Mouse (Mus musculus): ENCODE data around the gene Hist2h3c2. TPM values are rescaled to one million over a fixed set of nuclear protein-coding genes. Genes with fewer than 3 reads are reported as not detected.
"Not testable (repeated sequence)": the region's sequence is repeated elsewhere in the genome, so short reads cannot be mapped to it uniquely, and the experiment has no call there.

Hist2h3c2 gene
- polyA plus RNA-seq, 1 experiment = 45.8 TPM

DNA sequence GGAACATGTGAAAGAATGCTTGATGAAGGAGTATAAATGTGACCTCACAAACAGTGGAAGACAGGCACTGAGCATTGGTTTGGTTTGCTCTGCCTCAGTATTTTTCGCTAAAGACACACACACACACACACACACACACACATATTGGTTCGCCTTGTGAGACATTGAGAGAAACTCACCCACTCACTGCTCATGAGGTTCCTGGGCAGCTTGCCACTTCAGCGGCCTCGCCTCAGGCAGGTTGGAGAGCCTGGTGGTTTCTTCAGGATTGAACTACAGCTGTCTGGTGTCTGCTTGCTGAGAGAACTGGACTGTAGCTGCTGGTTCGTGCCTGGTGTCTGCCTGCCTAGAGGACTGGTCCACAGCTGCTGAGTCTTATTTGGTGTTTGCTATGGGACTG is 21.3 kb upstream of the Hist2h3c2 start:
- no peak for DNase-seq (ENCODE audit: low read depth)

GRCm38 (mm10) chr3:96257190-96257589 is 18.3 kb upstream of the Hist2h3c2 start:
- no peak for DNase-seq (ENCODE audit: low read depth)

GRCm38 (mm10) chr3:96255926-96256593 is 17.1 kb upstream of the Hist2h3c2 start:
- DNase-seq (ENCODE audit: low read depth) = no peak

DNA sequence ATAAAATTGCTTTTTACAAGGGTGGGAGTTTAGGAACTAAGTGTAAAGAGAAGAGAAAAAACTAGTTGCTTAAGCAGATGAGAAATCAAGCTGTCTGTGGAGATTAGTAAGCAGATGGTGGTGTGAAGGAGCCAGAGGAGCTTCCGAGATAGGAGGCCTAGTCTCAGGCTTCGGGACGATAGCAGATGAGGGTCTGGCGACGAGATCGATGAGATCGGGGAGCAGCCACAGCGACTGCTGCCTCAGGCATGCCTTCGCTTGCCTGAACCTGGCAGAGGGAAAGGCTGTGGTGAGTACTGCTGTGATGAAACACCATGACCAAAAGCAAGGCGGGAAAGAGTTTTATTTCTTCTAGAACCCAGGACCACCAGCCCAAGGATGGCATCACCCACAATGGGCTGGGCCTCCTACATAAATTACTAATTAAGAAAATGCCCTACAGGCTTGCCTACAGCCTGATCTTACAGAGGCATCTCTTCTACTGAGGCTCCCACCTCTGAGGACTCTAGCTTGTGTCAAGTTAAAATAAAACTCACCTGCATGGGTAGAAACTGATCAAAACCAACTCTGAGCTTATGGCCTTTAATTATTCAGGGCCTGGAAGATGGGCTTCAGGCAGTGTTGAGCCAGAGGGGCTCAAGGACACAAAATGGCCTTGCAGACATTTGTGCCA is 15.9 kb upstream of the Hist2h3c2 start:
- DNase-seq (ENCODE audit: low read depth) = no peak

DNA sequence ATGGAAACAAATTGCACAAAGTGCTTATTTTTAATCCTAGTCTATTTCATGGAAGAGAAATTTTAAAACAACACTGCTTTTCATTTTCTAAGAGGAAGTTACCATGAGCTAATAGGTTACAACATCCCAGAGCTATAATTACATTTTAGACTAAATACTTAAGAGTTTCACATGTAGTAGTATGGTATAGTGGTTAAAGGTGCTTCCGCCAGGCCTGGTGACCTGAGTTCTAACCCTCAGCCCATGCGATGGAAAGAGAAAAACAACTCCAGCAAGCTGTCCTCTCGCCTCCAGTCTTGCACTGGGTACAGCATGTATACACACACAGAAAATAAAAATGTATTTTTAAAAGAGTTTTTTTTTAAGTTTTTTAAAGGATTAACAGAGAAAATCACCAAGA is 12.9 kb upstream of the Hist2h3c2 start:
- no peak for DNase-seq (ENCODE audit: low read depth)

- DNase-seq (ENCODE audit: low read depth) = no peak
Measured at GRCm38 (mm10) chr3:96250890-96251289, 12.0 kb upstream of the Hist2h3c2 start.

GRCm38 (mm10) chr3:96249034-96249345 is 10.1 kb upstream of the Hist2h3c2 start:
- DNase-seq (ENCODE audit: low read depth) = no peak

- DNase-seq (ENCODE audit: low read depth) = no peak
Measured at GRCm38 (mm10) chr3:96248141-96249033, 9.5 kb upstream of the Hist2h3c2 start.

DNA sequence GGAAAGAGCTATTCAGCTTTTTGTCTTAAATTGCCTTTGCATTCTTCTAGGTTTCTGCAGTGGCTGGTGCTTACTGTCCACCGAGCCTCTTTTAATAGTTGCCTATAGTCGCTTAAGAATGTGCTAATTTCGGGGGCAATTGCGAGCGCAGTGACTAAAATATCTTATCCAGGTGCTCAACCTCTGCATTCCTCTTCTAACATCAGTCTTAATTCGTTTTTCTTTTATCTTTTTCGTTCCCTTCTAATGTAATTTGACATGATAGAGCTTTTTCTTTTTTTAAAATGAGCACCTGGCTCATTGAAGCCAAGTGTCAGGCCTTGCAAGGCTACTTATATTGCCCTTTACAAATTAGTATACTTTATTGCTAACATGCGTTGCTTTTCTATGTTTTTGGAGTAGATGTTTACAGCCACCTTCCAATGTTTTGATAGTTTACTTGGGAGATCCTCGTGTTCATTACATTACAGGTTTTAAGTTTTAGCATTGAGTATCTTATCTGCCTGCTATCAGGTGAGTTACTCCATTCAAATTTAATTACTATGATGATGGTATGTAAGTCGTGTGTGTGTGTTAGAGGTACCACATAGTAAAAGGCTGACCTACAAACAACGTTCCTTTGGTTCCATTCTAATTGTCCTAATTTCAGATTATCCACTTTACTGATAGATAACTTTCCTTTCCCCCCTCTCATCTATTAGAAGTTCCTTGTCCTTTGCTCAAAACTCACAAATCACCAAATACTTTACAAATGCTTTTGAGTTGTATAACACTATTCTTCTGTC is 8.6 kb upstream of the Hist2h3c2 start:
- no peak for DNase-seq (ENCODE audit: low read depth)

DNA sequence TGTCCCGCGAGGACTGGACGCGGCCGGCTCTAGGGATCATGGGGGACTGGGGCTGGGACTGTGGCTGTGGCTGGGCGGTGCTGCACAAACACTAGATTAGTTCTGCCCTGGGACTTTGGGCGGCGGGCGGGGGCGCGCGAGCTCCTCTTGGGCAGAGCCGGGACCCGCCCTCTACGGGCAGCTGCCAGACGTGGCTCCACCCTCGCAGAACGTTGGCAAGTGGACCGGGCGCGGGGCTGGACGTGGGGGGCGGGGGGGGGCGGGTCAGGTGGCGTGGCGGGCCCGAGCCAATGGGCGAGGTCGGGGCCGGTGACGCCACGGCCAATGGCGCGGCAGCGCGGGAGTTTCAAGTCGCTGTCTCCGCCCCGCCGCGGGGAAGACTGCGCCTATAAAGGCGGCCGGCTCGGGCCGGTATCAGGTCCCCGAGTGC is 7.5 kb upstream of the Hist2h3c2 start, which contains the start of gene Hist2h3c1:
Hist2h3c1 (plus strand) TSS at position 259 of the 430 bp plus-strand sequence.
- DNase-seq (ENCODE audit: low read depth) = not testable (repeated sequence)

DNA sequence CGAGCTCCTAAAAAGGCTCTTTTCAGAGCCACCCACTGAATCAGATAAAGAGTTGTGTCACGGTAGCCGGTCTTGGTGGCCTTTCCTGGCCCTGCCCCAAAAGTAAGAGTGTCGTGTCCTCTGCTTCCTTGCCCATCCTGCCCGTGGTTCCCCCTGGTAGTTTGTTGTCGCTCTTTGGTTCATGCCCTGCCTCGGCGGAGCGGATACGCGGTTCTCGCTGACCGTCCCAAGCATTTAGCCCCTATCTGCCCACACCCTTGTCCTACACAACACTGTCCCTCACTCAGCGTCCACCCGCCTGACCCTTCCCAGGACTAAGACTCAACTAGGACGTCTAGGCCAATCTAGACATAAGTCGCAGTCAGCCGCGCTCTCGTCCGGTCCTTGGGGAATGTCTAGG is 7.1 kb upstream of the Hist2h3c2 start:
- not testable (repeated sequence) for DNase-seq (ENCODE audit: low read depth)

GRCm38 (mm10) chr3:96245003-96245886 is 6.3 kb upstream of the Hist2h3c2 start, which contains the start of gene Hist2h2aa1:
Gene Hist2h2aa1 (plus strand): TSS chr3:96245497.
- DNase-seq (ENCODE audit: low read depth) = not testable (repeated sequence)

DNA sequence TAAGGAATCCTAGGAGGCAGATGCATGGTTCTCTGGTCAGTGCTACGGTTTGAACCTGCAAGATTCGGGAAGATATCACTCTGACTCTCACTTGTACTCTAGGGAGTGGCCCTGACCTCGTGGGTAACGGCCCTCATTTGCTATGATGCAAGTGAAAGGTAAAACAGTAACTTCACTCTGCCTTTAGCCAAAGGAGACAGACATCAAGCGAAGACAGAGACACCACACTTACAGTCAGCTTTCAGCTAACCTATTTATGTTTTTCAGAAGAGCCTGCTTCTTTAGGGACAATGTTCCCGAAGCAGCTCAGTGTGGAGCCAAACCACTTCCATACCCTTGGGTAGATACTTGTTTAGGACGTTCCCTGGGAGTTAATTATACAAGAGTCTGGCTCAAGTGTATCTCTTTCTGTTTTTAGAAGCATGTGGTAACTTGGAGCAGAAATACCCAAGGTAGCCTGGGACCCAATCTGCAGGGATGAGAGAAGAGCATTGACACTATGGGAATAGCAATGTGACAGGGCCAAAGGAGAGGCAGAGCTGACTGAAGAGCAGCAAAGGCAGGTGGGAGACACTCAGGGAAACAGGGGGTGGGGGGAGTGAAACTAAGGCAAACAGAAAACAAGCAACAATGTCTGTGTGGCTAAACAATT is 5.1 kb upstream of the Hist2h3c2 start:
- DNase-seq (ENCODE audit: low read depth) = no peak

- no peak for DNase-seq (ENCODE audit: low read depth)
Measured at GRCm38 (mm10) chr3:96240799-96241197, 1.9 kb upstream of the Hist2h3c2 start.

- not testable (repeated sequence) for DNase-seq (ENCODE audit: low read depth)
Measured at GRCm38 (mm10) chr3:96239949-96240798, 1.2 kb upstream of the Hist2h3c2 start, which contains the start of gene Hist2h2aa2. Gene Hist2h2aa2 (minus strand): TSS chr3:96240276.

GRCm38 (mm10) chr3:96237904-96238511 is 919 bp downstream of the Hist2h3c2 start:
- no peak for DNase-seq (ENCODE audit: low read depth)

- no peak for DNase-seq (ENCODE audit: low read depth)
Measured at GRCm38 (mm10) chr3:96237335-96237903, 1.5 kb downstream of the Hist2h3c2 start.

- DNase-seq (ENCODE audit: low read depth) = no peak
Measured at GRCm38 (mm10) chr3:96236834-96237334, 2.0 kb downstream of the Hist2h3c2 start.
